ENCODE assay signal across 12 mouse cellular contexts in the genomic region with DNA sequence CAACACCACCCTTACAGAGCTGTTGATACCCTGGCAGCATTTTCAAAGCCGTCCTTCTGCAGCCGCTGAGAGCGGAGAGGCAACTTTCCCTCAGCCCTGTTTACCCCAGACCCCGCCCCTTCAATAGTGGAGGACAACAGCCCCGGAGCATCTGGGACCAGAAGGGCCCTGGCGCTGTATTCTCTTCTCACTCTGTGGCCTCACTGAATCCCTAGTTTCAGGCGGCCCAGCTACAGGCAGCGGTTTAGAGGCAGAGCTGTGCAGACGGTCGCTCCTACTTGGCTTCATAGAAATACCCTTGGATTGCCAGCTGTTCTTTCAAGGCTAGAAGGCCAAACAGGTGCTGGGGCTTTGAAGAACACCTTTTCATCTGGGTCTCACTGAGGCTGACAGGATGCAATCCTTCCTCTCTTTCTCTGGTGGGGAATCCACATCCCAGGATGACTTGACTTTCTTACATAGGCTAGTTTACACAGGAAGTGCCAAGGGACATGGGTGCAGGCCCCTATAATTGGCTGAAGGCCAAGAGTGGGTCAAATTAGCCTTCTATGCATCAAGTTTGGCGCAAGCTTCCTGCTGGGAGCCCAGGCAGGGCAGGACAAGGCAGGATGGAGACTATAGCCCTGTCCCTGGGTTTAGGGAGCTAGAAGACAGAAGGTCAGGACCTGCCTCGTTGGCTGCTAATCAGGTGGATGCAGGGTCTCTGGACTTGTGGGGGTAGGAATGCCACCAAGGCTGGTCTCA. TPM values are rescaled to one million over a fixed set of nuclear protein-coding genes. Genes with fewer than 3 reads are reported as not detected.
DNase-seq lines count a peak whose midpoint lies in the region; ATAC-seq lines count a peak whose summit lies in the region.
"Had no signal": no experiment of that assay in that cellular context is flagged by ENCODE, and none has a peak within 500 bp of the region (broad histone marks: within the 10 kb centered on the region; RNA-seq: fewer than 3 reads in every experiment).

No protein-coding gene starts in this region.

- intact Hi-C loops in left cerebral cortex, postnatal 4 days (cut with DNase I): no loop called here
- intact Hi-C loops in left cerebral cortex, postnatal 14 days (cut with DNase I): no loop called here

- peaks cover 22% of the 10 kb centered on the region for H3K4me1 ChIP-seq in forebrain, embryonic 11.5 days (replicated peaks; ENCODE audit: control insufficient read depth, insufficient read depth, low read length)
- peaks cover 16% of the 10 kb centered on the region; the same call in 1 of the 2 replicates for H3K4me1 ChIP-seq in intestine, embryonic 16.5 days (ENCODE audit: control insufficient read depth, insufficient read depth, low read length)

- H3K9ac ChIP-seq in forebrain, embryonic 11.5 days (ENCODE audit: low read length): no peak overlapping the region
- H3K9ac ChIP-seq in intestine, embryonic 16.5 days (ENCODE audit: low read depth, low read length): no peak overlapping the region
- H3K9ac ChIP-seq: limb, embryonic 15.5 days had no signal

- peak overlapping the region; percentile 12; the same call in 1 of the 2 replicates for H3K4me2 ChIP-seq in forebrain, embryonic 11.5 days (ENCODE audit: low read depth, low read length, severe bottlenecking)
- H3K4me2 ChIP-seq in intestine, embryonic 16.5 days (ENCODE audit: low read depth, low read length): no peak overlapping the region
- H3K4me2 ChIP-seq: limb, embryonic 15.5 days had no signal

- H3K27me3 ChIP-seq in forebrain, embryonic 11.5 days (ENCODE audit: control insufficient read depth, insufficient read depth, low read length): peaks cover 58% of the 10 kb centered on the region
- H3K27me3 ChIP-seq in intestine, embryonic 16.5 days (replicated peaks; ENCODE audit: control insufficient read depth, insufficient read depth, low read length): peaks cover 76% of the 10 kb centered on the region

- no peak overlapping the region for H3K4me3 ChIP-seq in forebrain, embryonic 11.5 days (ENCODE audit: low read depth, low read length)
- no peak overlapping the region for H3K4me3 ChIP-seq in intestine, embryonic 16.5 days (ENCODE audit: low read length)
- H3K4me3 ChIP-seq: erythroblast, embryonic 14.5 days; limb, embryonic 15.5 days had no signal

- peak overlapping the region; percentile 48 for H3K27ac ChIP-seq in forebrain, embryonic 11.5 days (ENCODE audit: low read depth, low read length)
- no peak overlapping the region for H3K27ac ChIP-seq in intestine, embryonic 16.5 days (ENCODE audit: low read length)
- H3K27ac ChIP-seq: limb, embryonic 15.5 days had no signal

- H3K9me3 ChIP-seq in forebrain, embryonic 11.5 days (ENCODE audit: control insufficient read depth, low read length): no peaks in the 10 kb centered on the region
- H3K9me3 ChIP-seq in intestine, embryonic 16.5 days (ENCODE audit: control insufficient read depth, low read length): no peaks in the 10 kb centered on the region
- H3K9me3 ChIP-seq: G1E; limb, embryonic 15.5 days had no signal

- 3% methylated on average over 12 of the region's 12 CpGs for WGBS in forebrain, embryonic 11.5 days
- WGBS in intestine, embryonic 16.5 days: 13% methylated on average over 12 of the region's 12 CpGs

- H3K36me3 ChIP-seq in forebrain, embryonic 11.5 days (ENCODE audit: control insufficient read depth, insufficient read depth, low read length): no peaks in the 10 kb centered on the region
- H3K36me3 ChIP-seq in intestine, embryonic 16.5 days (ENCODE audit: control insufficient read depth, insufficient read depth, low read length): no peaks in the 10 kb centered on the region
- H3K36me3 ChIP-seq: G1E; limb, embryonic 15.5 days had no signal

- peak; percentile 80 for DNase-seq in left cerebral cortex, postnatal 4 days
- no peak for DNase-seq in left cerebral cortex, postnatal 14 days (ENCODE audit: low spot score in 2 of 2)
- peak; percentile 77 for DNase-seq in forebrain, embryonic 11.5 days (ENCODE audit: low spot score)
- peak; percentile 72 for DNase-seq in retina, embryonic 14.5 days (ENCODE audit: low spot score)
- no peak for DNase-seq in right cerebral cortex, postnatal 25 days
- no peak for DNase-seq in Muller cell, postnatal 12 days (ENCODE audit: inconsistent ontology term)

- ATAC-seq in forebrain, embryonic 11.5 days (replicated peaks; ENCODE audit: low FRiP score): peak; percentile 65
- peak; percentile 43 for ATAC-seq in intestine, embryonic 16.5 days

RNA-seq across cellular contexts. Expression of a gene that starts 15.8 kb away (rescaled TPM):
- under 1 TPM in 1 of 2 experiments, not detected in 1; 0.64 TPM for total RNA-seq in left cerebral cortex, postnatal 4 days (2021)
- under 1 TPM in 1 of 2 experiments, not detected in 1; 0.48 TPM for total RNA-seq in left cerebral cortex, postnatal 14 days (2021)
- 27.3 and 28.2 TPM in 2 replicates for polyA plus RNA-seq in forebrain, embryonic 11.5 days (2014; fragmentation: Nextera tagmentation; extraction: Ambion mirVana)
- polyA plus RNA-seq in intestine, embryonic 16.5 days (2015; fragmentation: Nextera tagmentation; extraction: Ambion mirVana): not detected in 2 replicates
- total RNA-seq: G1E; neutrophil, adult 5-6 weeks had no signal
- polyA plus RNA-seq: erythroblast, embryonic 14.5 days; G1E; heart, postnatal 0 days had no signal

Comparison
In these comparisons a context has a peak if more than half of its experiments do, and no peak if none do; other contexts are left out.
1. DNase-seq: peak in left cerebral cortex, postnatal 4 days (single experiment), forebrain, embryonic 11.5 days (single experiment) and retina, embryonic 14.5 days (single experiment); none in left cerebral cortex, postnatal 14 days (0 of 2), right cerebral cortex, postnatal 25 days (single experiment) and Muller cell, postnatal 12 days (single experiment).